In the genomic region with DNA sequence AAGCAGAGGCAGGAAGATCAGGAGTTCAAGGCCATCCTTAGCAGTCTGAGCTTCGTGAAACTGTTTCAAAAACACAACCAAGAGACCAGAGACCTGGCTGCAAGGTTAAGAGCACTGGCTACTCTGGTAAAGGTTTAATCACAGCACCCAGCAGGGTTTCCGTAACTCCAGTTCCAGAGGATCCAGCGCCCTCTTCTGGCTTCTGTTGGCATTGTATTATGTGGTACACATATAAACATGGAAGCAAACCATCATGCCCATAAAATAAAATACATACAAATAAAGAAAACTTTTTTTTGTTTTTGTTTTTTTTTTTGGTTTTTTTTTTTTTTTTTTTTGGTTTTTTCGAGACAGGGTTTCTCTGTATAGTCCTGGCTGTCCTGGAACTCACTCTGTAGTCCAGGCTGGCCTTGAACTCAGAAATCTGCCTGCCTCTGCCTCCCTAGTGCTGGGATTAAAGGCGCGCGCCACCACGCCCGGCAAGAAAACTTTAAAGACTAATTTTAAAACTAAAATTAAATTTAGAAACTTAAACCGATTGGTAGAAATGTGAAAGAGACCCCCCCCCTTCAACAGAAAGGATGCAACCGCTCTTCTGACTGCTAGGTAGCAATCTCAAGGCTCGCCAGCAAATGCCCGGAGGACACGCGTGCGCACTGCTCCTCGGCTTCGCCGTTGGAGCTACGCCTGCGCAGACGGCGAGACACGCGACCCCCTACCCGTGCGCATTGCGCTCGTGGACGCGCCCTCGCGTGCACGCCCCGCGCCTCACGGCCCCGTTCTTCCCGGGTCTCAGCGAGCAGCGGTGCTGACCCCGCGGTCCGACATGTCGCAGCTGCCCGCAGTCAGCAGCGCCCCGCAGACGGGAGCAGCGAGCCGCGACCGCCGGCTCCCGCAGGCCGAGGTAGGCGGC, we compare ENCODE assay signal across 7 mouse cellular contexts. TPM values are rescaled to one million over a fixed set of nuclear protein-coding genes. Genes with fewer than 3 reads are reported as not detected.
DNase-seq lines count a peak whose midpoint lies in the region; ATAC-seq lines count a peak whose summit lies in the region.

A gene (plus strand): TSS at position 753 of the 913 bp plus-strand sequence.

- H3K4me1 ChIP-seq in embryonic facial prominence, embryonic 10.5 days = peaks cover 8% of the 10 kb centered on the region
- peaks cover 9% of the 10 kb centered on the region; the same call in 1 of the 2 replicates for H3K4me1 ChIP-seq in midbrain, embryonic 14.5 days (ENCODE audit: control insufficient read depth, insufficient read depth, low read length)

- peak; percentile 90 for DNase-seq in adrenal gland, postnatal 25 days
- DNase-seq in embryonic facial prominence, embryonic 10.5 days (ENCODE audit: low spot score) = peak; percentile 92
- peak; percentile 84 to 85 for DNase-seq in heart, adult 18-20 months
- DNase-seq in kidney, adult 11 months = peak; percentile 66
- DNase-seq in left cerebral cortex, postnatal 4 days = peak; percentile 95
- DNase-seq in midbrain, embryonic 14.5 days = peak; percentile 98
- peak; percentile 49 to 72 for DNase-seq in spleen, postnatal 4 days (ENCODE audit: low spot score in 2 of 2)

- H3K9ac ChIP-seq in midbrain, embryonic 14.5 days (replicated peaks; ENCODE audit: low read length) = peak within 1 kb of the TSS; percentile 97

- WGBS in embryonic facial prominence, embryonic 10.5 days = 7% methylated on average over 57 of the region's 57 CpGs
- WGBS in midbrain, embryonic 14.5 days = 7% methylated on average over 57 of the region's 57 CpGs

- intact Hi-C loops in left cerebral cortex, postnatal 4 days (cut with DNase I) = no loop called here

- no peaks in the 10 kb centered on the region for H3K27me3 ChIP-seq in embryonic facial prominence, embryonic 10.5 days (replicated peaks; ENCODE audit: low read depth, poor library complexity, severe bottlenecking)
- no peaks in the 10 kb centered on the region for H3K27me3 ChIP-seq in midbrain, embryonic 14.5 days (ENCODE audit: control insufficient read depth, insufficient read depth, low read length)

- peak within 1 kb of the TSS; percentile 92 for H3K4me2 ChIP-seq in midbrain, embryonic 14.5 days (ENCODE audit: low read length)

- H3K4me3 ChIP-seq in embryonic facial prominence, embryonic 10.5 days = peak within 1 kb of the TSS; percentile 86
- peak within 1 kb of the TSS; percentile 82 for H3K4me3 ChIP-seq in midbrain, embryonic 14.5 days (replicated peaks; ENCODE audit: low read depth, low read length)

- peaks cover 31% of the 10 kb centered on the region for H3K36me3 ChIP-seq in embryonic facial prominence, embryonic 10.5 days (replicated peaks)
- H3K36me3 ChIP-seq in midbrain, embryonic 14.5 days (ENCODE audit: control insufficient read depth, insufficient read depth, low read length) = peaks cover 2% of the 10 kb centered on the region

- peaks cover 6% of the 10 kb centered on the region; the same call in 1 of the 2 replicates for H3K9me3 ChIP-seq in embryonic facial prominence, embryonic 10.5 days
- no peaks in the 10 kb centered on the region for H3K9me3 ChIP-seq in midbrain, embryonic 14.5 days (ENCODE audit: control insufficient read depth, low read length)

- peak within 1 kb of the TSS; percentile 95 for H3K27ac ChIP-seq in embryonic facial prominence, embryonic 10.5 days (replicated peaks)
- peak within 1 kb of the TSS; percentile 93 for H3K27ac ChIP-seq in midbrain, embryonic 14.5 days (replicated peaks; ENCODE audit: low read depth, low read length)

- ATAC-seq in midbrain, embryonic 14.5 days (ENCODE audit: low FRiP score, low TSS enrichment) = peak; percentile 93

RNA-seq across cellular contexts. Expression of the gene that starts here (rescaled TPM):
- 22.5 and 26.6 TPM in 2 replicates for total RNA-seq in adrenal gland, postnatal 25 days (2021)
- 2.0 and 2.7 TPM in 2 replicates for polyA plus RNA-seq in embryonic facial prominence, embryonic 10.5 days (2016; fragmentation: Nextera tagmentation; extraction: Ambion mirVana)
- total RNA-seq in heart, adult 18-20 months (2021) = 10 to 100 TPM; 11.5 to 12.4 TPM
- 10 to 100 TPM; 73.3 to 78.0 TPM for total RNA-seq in left cerebral cortex, postnatal 4 days (2021)
- 6.8 and 14.7 TPM in 2 replicates for polyA plus RNA-seq in midbrain, embryonic 14.5 days (2014; fragmentation: Nextera tagmentation; extraction: Ambion mirVana)

Comparison
In these comparisons a context has a peak if more than half of its experiments do, and no peak if none do; other contexts are left out.
1. Peak in every context shown above with its lines: DNase-seq, ATAC-seq, H3K4me3 ChIP-seq and H3K27ac ChIP-seq.